Mouse (Mus musculus): Measurements from ENCODE around the gene Gm7735.
"Not testable (repeated sequence)": the region's sequence is repeated elsewhere in the genome, so short reads cannot be mapped to it uniquely, and the experiment has no call there.

The Gm7735 gene

DNA sequence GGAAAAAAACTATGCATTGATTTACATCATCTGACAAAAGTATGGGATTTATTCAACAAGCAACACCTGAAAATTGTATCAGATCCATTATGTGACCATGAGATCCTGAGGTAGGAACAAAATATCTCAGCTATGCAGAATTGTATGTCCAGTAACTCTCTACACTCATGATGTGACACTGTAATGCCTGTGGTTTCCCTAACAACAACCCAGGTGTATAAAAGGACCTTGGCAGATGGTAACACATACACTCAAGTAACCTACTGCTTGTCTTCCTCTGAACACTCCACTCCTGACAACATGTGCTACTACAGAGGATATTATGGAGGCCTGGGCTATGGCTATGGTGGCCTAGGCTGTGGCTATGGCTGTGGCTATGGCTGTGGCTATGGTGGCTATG, at the start of gene Gm7735:
Gene Gm7735, plus strand, starts transcription at position 301 of the 400 bp plus-strand sequence.
- not testable (repeated sequence) for DNase-seq (ENCODE audit: low read depth, low spot score)

DNA sequence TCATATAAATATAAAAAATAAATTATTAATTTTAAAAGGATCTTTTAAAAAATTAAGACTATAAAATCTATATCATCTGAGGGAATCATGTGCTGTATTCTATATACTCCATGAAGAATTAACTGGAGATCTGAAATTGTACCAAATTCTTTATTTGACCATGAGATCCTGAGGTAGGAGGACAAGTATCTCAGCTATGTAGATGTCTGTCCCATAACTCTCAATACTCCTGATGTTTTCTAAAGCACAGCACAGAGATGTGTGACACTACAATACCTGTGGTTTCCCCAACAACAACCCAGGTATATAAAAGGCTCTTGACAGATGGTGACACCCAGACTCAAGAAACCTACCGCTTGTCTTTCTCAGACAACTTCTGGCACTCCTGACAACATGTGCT, 28.7 kb upstream of the Gm7735 start, which contains the start of gene Gm6358:
Gene Gm6358, plus strand, starts transcription at position 301 of the 400 bp plus-strand sequence.
- DNase-seq (ENCODE audit: low read depth, low spot score) = no peak

DNA sequence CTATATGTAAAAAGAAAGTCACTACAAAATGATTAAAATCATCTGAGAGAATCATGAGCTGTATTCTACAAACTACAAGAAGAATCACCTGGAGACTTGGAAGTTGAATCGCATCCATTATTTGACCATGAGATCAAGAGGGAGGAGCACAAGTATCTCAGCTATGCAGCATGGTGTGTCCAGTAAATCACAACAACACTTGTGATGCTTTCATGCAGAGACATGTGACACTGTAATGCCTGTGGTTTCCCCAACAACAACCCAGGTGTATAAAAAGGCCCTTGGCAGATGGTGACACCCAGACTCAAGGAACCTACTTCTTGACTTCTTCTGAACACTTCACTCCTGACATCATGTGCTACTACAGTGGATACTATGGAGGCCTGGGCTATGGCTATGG, 18.5 kb upstream of the Gm7735 start, which contains the start of gene Gm10061:
Gene Gm10061, plus strand, starts transcription at position 301 of the 400 bp plus-strand sequence.
- DNase-seq (ENCODE audit: low read depth, low spot score) = no peak

DNA sequence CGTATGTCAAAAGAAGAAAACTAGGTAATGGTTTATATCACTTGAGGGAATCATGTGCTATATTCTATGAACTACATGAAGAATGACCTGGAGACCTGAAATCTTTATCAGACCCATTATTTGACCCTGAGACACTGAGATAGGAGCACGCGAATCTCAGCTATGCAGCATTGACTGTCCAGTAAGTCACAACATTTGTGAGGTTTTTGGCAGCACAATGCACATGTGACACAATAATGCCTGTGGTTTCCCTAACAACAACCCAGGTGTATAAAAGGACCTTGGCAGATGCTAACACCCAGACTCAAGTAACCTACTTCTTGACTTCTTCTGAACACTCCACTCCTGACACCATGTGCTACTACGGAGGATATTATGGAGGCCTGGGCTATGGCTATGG, 11.6 kb upstream of the Gm7735 start, which contains the start of gene Gm9789:
Gene Gm9789, plus strand, starts transcription at position 301 of the 400 bp plus-strand sequence.
- no peak for DNase-seq (ENCODE audit: low read depth, low spot score)

DNA sequence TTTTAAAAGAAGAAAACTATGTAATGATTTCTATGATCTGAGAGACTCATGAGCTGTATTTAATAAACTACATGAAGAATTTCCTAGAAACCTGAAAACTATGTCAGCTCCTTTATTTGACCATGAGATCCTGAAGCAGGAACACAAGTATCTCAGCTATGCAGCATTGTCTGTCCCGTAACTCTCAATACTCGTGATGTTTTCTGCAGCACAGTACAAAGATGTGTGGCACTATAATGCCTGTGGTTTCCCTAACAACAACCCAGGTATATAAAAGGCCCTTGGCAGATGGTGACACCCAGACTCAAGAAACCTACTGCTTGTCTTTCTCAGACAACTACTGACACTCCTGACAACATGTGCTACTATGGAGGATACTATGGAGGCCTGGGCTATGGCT, 5.1 kb downstream of the Gm7735 start, which contains the start of gene 1110057P08Rik:
Gene 1110057P08Rik, plus strand, starts transcription at position 301 of the 400 bp plus-strand sequence.
- no peak for DNase-seq (ENCODE audit: low read depth, low spot score)

DNA sequence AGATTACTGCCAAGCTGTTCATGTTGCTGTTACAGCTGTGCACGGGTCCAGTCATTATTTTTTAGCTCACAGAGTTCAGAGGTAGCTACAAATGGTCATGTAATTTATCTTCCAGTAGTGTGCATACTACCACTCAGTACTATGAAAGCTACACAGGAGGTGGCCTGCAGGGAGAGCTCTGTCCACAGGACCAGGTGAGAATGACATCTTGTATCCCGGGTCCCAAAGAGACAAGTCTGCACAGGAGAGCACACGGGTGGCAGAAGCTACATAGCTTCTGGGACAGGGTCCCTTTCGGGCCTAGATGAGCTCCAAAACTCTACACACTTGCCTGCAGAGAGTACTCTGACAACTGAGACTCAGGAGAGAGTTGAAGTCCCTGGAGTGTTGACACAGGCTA, 19.3 kb downstream of the Gm7735 start:
- peak; percentile 50 for DNase-seq (ENCODE audit: low read depth, low spot score)

DNA sequence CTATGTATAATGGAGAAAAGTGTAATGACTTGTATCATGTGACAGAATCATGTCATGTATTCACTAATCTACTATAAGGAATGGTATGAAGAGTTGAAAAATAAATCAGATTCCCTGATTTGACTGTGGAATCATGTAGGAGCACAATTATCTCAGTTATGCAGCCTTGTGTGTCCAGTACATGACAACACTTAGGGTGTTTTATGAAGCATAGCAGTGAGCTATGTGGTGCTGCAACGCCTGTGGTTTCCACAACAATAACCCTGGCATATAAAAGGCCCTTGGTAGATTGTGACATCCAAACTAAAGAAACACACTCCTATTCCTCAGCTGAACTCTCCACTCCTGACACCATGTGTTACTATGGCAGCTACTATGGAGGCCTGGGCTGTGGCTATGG, 36.3 kb downstream of the Gm7735 start, which contains the start of gene Krtap20-2:
Gene Krtap20-2, plus strand, starts transcription at position 301 of the 400 bp plus-strand sequence.
- no peak for DNase-seq (ENCODE audit: low read depth, low spot score)

All from ES-CJ7 (cell line).